Mouse (Mus musculus): ENCODE results near the gene Nfia.

GRCm38 (mm10) chr4:98134027-98134426 is 361.5 kb downstream of the Nfia start:
- TF ChIP-seq POLR2A (IDR thresholded peaks at IDR 0.05; ENCODE audit: control insufficient read depth, low read depth, low read length): no peak
- TF ChIP-seq CTCF (IDR thresholded peaks at IDR 0.05; ENCODE audit: control insufficient read depth, insufficient read depth, insufficient replicate concordance, low read depth, low read length): no peak
